Mouse (Mus musculus): ENCODE results near the gene Lbhd2. TPM values are rescaled to one million over a fixed set of nuclear protein-coding genes. Genes with fewer than 3 reads are reported as not detected.

Gene Lbhd2
- total RNA-seq, 2 experiments from 2014 or later = not detected

Other genes starting within 250 kb of the Lbhd2 start
- gene Traf3, start 240.4 kb upstream of the Lbhd2 start, total RNA-seq (2021) = 10 to 100 TPM; 10.1 to 10.7 TPM
- gene 4930595D18Rik, start 222.3 kb upstream of the Lbhd2 start, total RNA-seq (2021) = not detected
- not detected for gene Amn, start 135.7 kb upstream of the Lbhd2 start, total RNA-seq (2021)
- gene Cdc42bpb, start 29.1 kb upstream of the Lbhd2 start, total RNA-seq (2021) = 10 to 100 TPM; 18.6 to 18.7 TPM
- 1 to 10 TPM; 1.8 to 4.6 TPM for gene Exoc3l4, start 10.2 kb downstream of the Lbhd2 start, total RNA-seq (2021)
- gene Tnfaip2, start 35.7 kb downstream of the Lbhd2 start, total RNA-seq (2021) = 10 to 100 TPM; 22.0 to 22.6 TPM
- gene Gm266, start 79.0 kb downstream of the Lbhd2 start, total RNA-seq (2021) = under 1 TPM; 0.69 to 0.84 TPM
- gene Eif5, start 131.2 kb downstream of the Lbhd2 start, total RNA-seq (2021) = 100 to 1,000 TPM; 123 to 146 TPM
- 10 to 100 TPM; 49.6 to 51.3 TPM for gene Mark3, start 167.7 kb downstream of the Lbhd2 start, total RNA-seq (2021)

Data from gastrocnemius, postnatal 36 days (tissue).